Mouse (Mus musculus) spleen, adult 18-20 months (tissue): ENCODE measurements around the gene Emc10.

ENCODE experiments used
- DNase-seq, 2 experiments: peaks; one replicate each; pipeline ENCODE4 v3.0.0; 2022; ENCODE audit warnings: mixed read lengths in 2 of 2

Gene Emc10

DNA sequence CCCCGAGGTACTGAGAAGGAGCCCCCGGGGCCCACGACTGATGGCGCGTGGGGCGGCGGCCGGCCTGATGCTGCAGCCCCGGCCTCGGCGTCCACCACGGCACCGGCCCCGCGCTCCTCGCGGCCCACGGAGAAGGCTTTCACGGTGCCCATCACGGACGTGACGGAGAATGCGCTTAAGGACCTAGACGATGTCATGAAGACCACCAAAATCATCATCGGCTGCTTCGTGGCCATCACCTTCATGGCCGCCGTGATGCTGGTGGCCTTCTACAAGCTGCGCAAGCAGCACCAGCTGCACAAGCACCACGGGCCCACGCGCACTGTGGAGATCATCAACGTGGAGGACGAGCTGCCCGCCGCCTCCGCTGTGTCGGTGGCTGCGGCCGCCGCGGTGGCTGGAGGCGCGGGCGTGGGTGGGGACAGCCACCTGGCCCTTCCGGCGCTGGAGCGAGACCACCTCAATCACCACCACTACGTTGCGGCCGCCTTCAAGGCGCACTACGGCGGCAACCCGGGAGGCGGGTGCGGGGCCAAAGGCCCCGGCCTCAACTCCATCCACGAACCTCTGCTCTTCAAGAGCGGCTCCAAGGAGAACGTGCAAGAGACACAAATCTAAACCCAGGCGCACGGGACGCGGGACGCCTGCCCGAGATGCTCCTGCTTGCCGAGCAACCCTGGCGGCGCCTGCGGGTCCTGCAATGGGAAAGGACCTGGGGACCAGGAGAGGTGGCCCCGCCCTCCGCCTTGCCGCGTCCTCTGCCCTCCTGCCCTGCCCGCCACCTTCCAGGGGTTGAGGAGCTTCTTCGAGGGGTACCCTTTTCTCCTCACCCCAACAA lies 33.9 kb downstream of the Emc10 start:
- no peak for DNase-seq

DNA sequence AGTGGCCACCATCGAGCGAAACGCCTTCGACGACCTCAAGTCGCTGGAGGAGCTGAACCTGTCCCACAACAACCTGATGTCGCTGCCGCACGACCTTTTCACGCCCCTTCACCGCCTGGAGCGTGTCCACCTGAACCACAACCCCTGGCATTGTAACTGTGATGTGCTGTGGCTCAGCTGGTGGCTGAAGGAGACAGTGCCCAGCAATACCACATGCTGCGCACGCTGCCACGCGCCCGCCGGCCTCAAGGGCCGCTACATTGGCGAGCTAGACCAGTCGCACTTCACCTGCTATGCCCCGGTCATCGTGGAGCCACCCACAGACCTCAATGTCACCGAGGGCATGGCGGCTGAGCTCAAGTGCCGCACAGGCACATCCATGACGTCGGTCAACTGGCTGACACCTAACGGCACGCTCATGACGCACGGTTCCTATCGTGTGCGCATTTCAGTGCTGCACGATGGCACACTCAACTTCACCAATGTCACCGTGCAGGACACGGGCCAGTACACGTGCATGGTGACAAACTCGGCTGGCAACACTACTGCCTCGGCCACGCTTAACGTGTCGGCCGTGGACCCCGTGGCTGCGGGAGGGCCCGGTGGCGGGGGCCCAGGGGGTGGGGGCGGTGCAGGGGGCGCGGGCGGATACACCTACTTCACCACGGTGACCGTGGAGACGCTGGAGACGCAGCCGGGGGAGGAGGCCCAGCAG lies 34.7 kb downstream of the Emc10 start:
- no peak for DNase-seq

DNA sequence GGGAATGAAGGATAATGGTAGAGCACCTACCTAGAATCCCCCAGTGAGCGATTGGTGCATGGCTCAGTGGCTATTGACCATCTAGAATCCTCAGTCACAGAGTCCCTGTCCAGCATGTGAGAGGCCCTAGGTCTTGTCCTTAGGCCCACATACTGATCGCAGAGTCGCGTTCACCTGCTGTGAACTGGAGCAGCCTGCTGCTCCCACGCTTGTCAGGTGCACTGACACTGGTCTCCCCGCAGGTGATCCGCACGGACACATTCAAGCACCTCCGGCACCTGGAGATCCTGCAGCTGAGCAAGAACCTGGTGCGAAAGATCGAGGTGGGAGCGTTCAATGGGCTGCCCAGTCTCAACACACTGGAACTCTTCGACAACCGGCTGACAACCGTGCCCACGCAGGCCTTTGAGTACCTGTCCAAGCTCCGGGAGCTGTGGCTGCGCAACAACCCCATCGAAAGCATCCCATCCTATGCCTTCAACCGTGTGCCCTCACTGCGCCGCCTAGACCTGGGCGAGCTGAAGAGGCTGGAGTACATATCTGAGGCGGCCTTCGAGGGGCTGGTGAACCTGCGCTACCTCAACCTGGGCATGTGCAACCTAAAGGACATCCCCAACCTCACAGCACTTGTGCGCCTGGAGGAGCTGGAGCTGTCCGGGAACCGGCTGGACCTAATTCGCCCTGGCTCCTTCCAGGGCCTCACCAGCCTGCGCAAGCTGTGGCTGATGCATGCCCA lies 35.4 kb downstream of the Emc10 start:
- DNase-seq, result no peak

GRCm38 (mm10) chr7:44460067-44460466 lies 36.3 kb downstream of the Emc10 start:
- no peak for DNase-seq

DNA sequence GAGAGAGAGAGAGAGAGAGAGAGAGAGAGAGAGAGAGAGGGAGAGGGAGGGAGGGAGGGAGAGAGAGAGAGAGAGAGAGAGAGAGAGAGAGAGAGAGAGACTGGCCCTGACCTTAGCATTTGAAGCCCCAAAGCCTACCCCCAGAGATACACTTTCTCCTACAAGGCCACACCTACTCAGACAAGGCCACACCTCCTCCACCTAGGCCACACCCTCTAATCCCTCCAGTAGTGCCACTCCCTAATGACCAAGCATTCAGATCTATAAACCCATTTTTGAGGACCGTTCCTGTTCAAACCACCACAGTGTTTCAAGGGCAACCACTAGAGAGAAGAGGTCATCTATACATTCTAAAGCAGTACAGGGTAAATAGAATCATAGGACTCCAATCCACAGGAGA lies 40.0 kb downstream of the Emc10 start:
- DNase-seq, result no peak

DNA sequence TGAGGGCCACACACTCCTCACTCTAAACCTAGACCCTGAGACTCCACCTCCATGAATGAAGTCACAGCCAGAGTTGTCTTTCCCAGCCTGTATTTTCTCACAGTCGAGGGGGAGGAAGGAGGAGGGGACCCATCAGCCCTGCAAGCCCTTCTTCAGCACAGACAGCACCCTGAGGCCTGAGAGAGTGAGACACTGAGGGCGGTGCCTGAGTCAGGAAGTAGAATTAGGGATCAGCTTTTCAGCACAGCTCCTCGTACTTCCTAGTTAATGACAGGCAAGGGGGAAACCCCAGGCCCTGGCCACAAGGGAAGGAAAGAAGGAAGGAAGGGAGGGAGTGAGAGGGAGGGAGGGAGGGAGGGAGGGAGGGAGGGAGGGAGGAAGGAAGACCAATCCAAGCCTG lies 43.1 kb downstream of the Emc10 start:
- DNase-seq, result no peak

DNA sequence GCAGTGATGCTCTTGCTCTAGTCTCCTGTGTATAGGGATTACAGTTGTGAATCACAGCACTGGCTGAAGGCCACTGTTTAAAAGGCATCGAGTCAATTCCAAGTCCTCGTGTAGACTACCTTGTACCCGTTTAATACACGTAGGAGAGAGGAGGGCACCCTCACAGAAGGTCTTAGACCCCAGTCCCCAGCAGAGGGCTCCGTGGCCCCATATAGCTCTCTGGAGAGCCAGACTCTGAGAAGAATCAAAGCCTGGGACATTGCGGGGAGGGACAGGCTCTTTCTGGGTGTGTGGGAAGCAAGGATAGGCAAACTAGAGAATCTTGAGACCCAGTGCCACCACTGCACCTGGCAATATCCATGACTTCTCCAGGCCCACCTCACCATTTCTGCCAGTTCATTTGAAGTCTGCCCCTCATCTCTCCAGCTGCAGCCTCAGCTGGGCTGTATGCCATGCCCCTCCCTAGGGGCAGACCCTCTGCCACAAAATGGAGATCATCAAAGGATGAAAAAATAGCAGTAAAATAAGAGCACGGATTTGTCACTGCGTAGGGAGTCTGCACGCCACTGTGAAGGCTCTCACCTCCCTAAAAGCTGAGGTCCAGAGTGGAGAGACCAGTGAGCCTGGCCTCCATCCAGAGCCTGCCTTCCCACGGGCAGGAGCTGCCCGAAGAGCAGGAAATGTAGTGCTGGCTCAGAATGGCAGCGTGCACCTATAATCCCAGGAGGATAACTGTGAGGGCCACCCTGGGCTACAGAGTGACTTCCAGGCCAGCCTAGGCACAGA lies 50.1 kb downstream of the Emc10 start:
- no peak for DNase-seq

- no peak for DNase-seq
Observed at GRCm38 (mm10) chr7:44445528-44445923, 50.8 kb downstream of the Emc10 start.

- DNase-seq, result no peak
Observed at GRCm38 (mm10) chr7:44444886-44445527, 51.3 kb downstream of the Emc10 start.

GRCm38 (mm10) chr7:44443268-44444173 lies 52.8 kb downstream of the Emc10 start:
- DNase-seq, result no peak

DNA sequence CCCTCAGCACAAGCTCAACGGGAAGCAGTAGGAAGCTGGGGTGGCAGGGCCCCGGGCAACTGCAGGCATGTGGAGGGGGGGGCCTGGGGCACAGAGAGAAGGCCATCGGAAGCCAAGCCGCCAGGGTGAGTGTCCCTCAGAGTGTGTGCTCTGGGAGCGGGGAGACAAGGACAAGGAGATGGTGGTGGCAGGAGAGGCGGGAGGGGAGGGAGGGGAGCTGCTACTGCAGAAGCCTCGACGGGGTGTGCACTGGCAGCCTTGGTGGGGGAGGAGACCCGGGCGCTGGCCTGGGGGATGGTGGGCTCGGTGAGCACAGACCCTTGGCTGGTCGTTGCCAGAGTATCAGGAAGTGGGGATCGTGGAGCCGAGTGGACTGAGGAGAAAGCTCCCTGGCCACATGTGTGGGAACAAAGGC lies 53.9 kb downstream of the Emc10 start:
- no peak for DNase-seq

GRCm38 (mm10) chr7:44441648-44442109 lies 54.6 kb downstream of the Emc10 start:
- DNase-seq, result no peak

GRCm38 (mm10) chr7:44441180-44441579 lies 55.1 kb downstream of the Emc10 start:
- no peak for DNase-seq

GRCm38 (mm10) chr7:44440479-44440878 lies 55.9 kb downstream of the Emc10 start:
- DNase-seq, result no peak
